8 mouse cellular contexts compared by ENCODE assay signal in the genomic region with DNA sequence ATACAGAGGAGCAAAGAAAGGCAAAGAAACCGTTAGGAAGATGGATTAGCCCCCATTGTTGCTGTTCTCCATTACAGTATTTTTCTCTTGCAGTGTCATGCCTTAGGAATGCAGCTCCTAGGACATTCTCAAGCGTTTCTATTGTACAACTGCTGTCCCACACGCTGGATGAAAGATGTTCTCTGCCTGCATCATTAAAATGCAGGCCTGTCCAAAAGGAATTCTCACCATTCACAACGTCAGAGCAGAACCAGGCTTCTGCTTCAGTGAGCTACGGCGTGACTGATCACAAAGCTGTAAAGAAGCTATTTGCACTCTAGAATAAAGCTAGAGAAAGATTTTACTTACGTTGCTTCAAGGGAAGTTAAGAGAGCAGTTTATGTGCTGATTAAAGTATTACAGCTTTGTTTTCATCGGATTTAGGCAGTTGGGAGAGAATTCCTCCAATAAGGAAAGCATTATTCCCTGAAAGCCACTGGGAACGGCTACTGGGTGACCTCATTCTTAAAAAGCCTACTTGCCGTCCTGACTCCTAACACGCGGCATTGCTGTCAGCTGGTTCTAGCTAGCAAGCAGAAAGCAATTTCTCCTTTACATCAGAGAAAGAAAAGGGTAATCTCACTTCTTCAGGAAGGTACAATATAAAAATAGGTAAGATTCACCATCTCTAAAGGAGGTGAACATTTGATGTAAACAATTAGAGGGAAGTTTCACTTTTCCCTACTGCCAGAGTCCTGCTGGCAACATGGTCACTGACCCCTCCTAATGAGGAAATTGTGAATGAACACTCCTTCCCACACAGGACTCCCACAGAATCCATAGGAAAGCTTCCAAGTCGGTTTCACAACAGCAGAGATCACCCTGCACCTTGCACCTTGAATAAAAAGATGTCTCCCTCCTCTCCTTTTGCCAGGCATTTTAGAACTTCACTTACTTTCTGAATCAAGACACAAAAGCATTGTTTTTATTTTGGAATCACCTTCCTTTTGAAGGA. TPM values are rescaled to one million over a fixed set of nuclear protein-coding genes. Genes with fewer than 3 reads are reported as not detected.
DNase-seq lines count a peak whose midpoint lies in the region; TF ChIP-seq lines count a peak whose summit lies in the region.

No protein-coding gene starts in this region.

- 26% methylated on average over 13 of the region's 13 CpGs for WGBS in cerebellum, adult 2 months

- H3K4me3 ChIP-seq in cerebellum, adult 2 months (replicated peaks; ENCODE audit: insufficient read depth, low read depth, low read length): no peak overlapping the region

- no peak for TF ChIP-seq CTCF in cerebellum, adult 2 months (IDR thresholded peaks at IDR 0.05; ENCODE audit: borderline replicate concordance, insufficient read depth, low read depth, low read length)

- no peak for TF ChIP-seq POLR2A in cerebellum, adult 2 months (IDR thresholded peaks at IDR 0.05; ENCODE audit: borderline replicate concordance, insufficient read depth, low read length)

- peaks cover 13% of the 10 kb centered on the region; the same call in 1 of the 2 replicates for H3K4me1 ChIP-seq in cerebellum, adult 2 months (ENCODE audit: control insufficient read depth, insufficient read depth, low read length)

- H3K27ac ChIP-seq in cerebellum, adult 2 months (ENCODE audit: insufficient read depth, low read length): peak overlapping the region; percentile 12; the same call in 1 of the 2 replicates

- H3K27me3 ChIP-seq in cerebellum, adult 2 months (ENCODE audit: control insufficient read depth, insufficient read depth, low read length): no peaks in the 10 kb centered on the region

- DNase-seq in cerebellum, adult 2 months: peak in 1 of 2 experiments; percentile 34
- DNase-seq in cerebellum, adult 8-10 months: no peak
- DNase-seq in right cerebral cortex, adult 18-20 months: peak; percentile 31
- DNase-seq in right cerebral cortex, postnatal 10 days (ENCODE audit: low spot score in 2 of 2): no peak
- peak; percentile 8 for DNase-seq in kidney, postnatal 14 days
- DNase-seq in telencephalon, adult 2 months (ENCODE audit: low read depth, low spot score): peak; percentile 12
- DNase-seq in natural killer cell, adult 2 months (ENCODE audit: low spot score in 2 of 2): no peak
- no peak for DNase-seq in cerebellum, postnatal 25 days

RNA-seq across cellular contexts. Expression of gene Kif1b, which starts 51.9 kb away (rescaled TPM):
- polyA plus RNA-seq in cerebellum, adult 2 months (2012; rRNA removed): 254 and 264 TPM in 2 replicates

Comparison
In these comparisons a context has a peak if more than half of its experiments do, and no peak if none do; other contexts are left out.
1. DNase-seq: peak in right cerebral cortex, adult 18-20 months (single experiment), kidney, postnatal 14 days (single experiment) and telencephalon, adult 2 months (single experiment); none in cerebellum, adult 8-10 months (single experiment), right cerebral cortex, postnatal 10 days (0 of 2), natural killer cell, adult 2 months (0 of 2) and cerebellum, postnatal 25 days (0 of 2).